Mouse (Mus musculus): ENCODE data around the gene Slc23a3. TPM values are rescaled to one million over a fixed set of nuclear protein-coding genes. Genes with fewer than 3 reads are reported as not detected.
A peak's percentile ranks its signal among the peaks of the same experiment; 100 is the strongest.

The Slc23a3 gene
- total and polyA plus RNA-seq, 3 experiments = not detected

- H3K36me3 ChIP-seq (replicated peaks in 1 of 2; ENCODE audit: control insufficient read depth in 1 of 2, insufficient read depth in 1 of 2, low read length in 1 of 2) = peaks cover 45 to 73% of the 10 kb centered on the region in 2 experiments
- TF ChIP-seq JUND (conservative IDR thresholded peaks at IDR 0.05; ENCODE audit: low read depth, low read length) (no peak), MAZ (IDR thresholded peaks at IDR 0.05; ENCODE audit: low read depth, low read length) (no peak), ZMIZ1 (IDR thresholded peaks at IDR 0.05; ENCODE audit: low read depth, low read length) (no peak), KAT2A (IDR thresholded peaks at IDR 0.05; ENCODE audit: insufficient replicate concordance, low read length) (no peak), MAX (IDR thresholded peaks at IDR 0.05; ENCODE audit: low read length) (no peak), EP300 (IDR thresholded peaks at IDR 0.05; ENCODE audit: low read length) (no peak), TCF12 (IDR thresholded peaks at IDR 0.05; ENCODE audit: low read depth, low read length) (no peak)
- H3K4me1 ChIP-seq (ENCODE audit: control insufficient read depth in 1 of 2, insufficient read depth in 2 of 2) = peaks cover 0 to 20% of the 10 kb centered on the region in 2 experiments; a peak in 3 of 4 replicates
- H3K9me3 ChIP-seq (replicated peaks; ENCODE audit: low read length) = peaks cover 3% of the 10 kb centered on the region
- in situ Hi-C loops (cut with MboI; ENCODE audit: low pct_ligation_motif_present, low pct_unique_long_range_greater_than_20kb, low sequenced_read_pairs) = no loop called here
- no peaks in the 10 kb centered on the region for H3K79me2 ChIP-seq (replicated peaks; ENCODE audit: control insufficient read depth, extremely low read depth, insufficient read depth, poor library complexity, severe bottlenecking)
- dilution Hi-C loops (cut with MboI; ENCODE audit: extremely low pct_ligation_motif_present, extremely low pct_unique_long_range_greater_than_20kb, low sequenced_read_pairs) = no loop called here
- no peak overlapping the region for H3K27ac ChIP-seq (ENCODE audit: insufficient read depth, low read depth)
- no peaks in the 10 kb centered on the region for H3K27me3 ChIP-seq (replicated peaks)
- peak overlapping the region; percentile 24; the same call in 1 of the 2 replicates for H3K4me2 ChIP-seq (ENCODE audit: insufficient read depth, low read depth, poor library complexity, severe bottlenecking)
- DNase-seq (ENCODE audit: extremely low read depth) = no peak
- H3K9ac ChIP-seq (ENCODE audit: insufficient read depth, low read depth) = no peak overlapping the region
- H3K4me3 ChIP-seq (replicated peaks in 1 of 3; ENCODE audit: low read depth in 2 of 3, low read length in 2 of 3, poor library complexity in 1 of 3) = peak overlapping the region in 1 of 3 experiments; percentile 80
These were observed 47.1 kb upstream of the Slc23a3 start for GRCm38 (mm10) chr1:75180741-75181140.

- H3K4me2 ChIP-seq (ENCODE audit: insufficient read depth, low read depth, poor library complexity, severe bottlenecking) = peak within 1 kb of the TSS; percentile 63
- dilution Hi-C loops (cut with MboI; ENCODE audit: extremely low pct_ligation_motif_present, extremely low pct_unique_long_range_greater_than_20kb, low sequenced_read_pairs) (no loop called here), in situ Hi-C loops (cut with MboI; ENCODE audit: low pct_ligation_motif_present, low pct_unique_long_range_greater_than_20kb, low sequenced_read_pairs) (no loop called here)
- peak within 1 kb of the TSS; percentile 59; the same call in 1 of the 2 replicates for H3K9ac ChIP-seq (ENCODE audit: insufficient read depth, low read depth)
- H3K79me2 ChIP-seq (replicated peaks; ENCODE audit: control insufficient read depth, extremely low read depth, insufficient read depth, poor library complexity, severe bottlenecking) = no peaks in the 10 kb centered on the region
- H3K4me1 ChIP-seq (ENCODE audit: control insufficient read depth in 1 of 2, insufficient read depth in 2 of 2) = peaks cover 0 to 20% of the 10 kb centered on the region in 2 experiments; a peak in 3 of 4 replicates
- H3K4me3 ChIP-seq (replicated peaks in 1 of 3; ENCODE audit: low read depth in 2 of 3, low read length in 2 of 3, poor library complexity in 1 of 3) = peak within 1 kb of the TSS; percentile 63 to 80 (median 76)
- H3K36me3 ChIP-seq (replicated peaks in 1 of 2; ENCODE audit: control insufficient read depth in 1 of 2, insufficient read depth in 1 of 2, low read length in 1 of 2) = peaks cover 44 to 73% of the 10 kb centered on the region in 2 experiments
- peaks cover 3% of the 10 kb centered on the region for H3K9me3 ChIP-seq (replicated peaks; ENCODE audit: low read length)
- peak; percentile 94 for DNase-seq (ENCODE audit: extremely low read depth)
- H3K27ac ChIP-seq (ENCODE audit: insufficient read depth, low read depth) = no peak within 1 kb of the TSS
- no peaks in the 10 kb centered on the region for H3K27me3 ChIP-seq (replicated peaks)
- TF ChIP-seq MYC (IDR thresholded peaks at IDR 0.05; ENCODE audit: low read depth, low read length) (no peak), SMC3 (IDR thresholded peaks at IDR 0.05; ENCODE audit: low read depth, low read length) (no peak), CHD1 (IDR thresholded peaks at IDR 0.05; ENCODE audit: low read depth, low read length) (no peak), RCOR1 (conservative IDR thresholded peaks at IDR 0.05; ENCODE audit: low read depth, low read length) (no peak), PAX5 (IDR thresholded peaks at IDR 0.05; ENCODE audit: low read length) (no peak), GABPA (IDR thresholded peaks at IDR 0.05; ENCODE audit: insufficient replicate concordance, low read depth, low read length) (no peak), IRF4 (IDR thresholded peaks at IDR 0.05; ENCODE audit: low read depth, low read length) (no peak), MXI1 (IDR thresholded peaks at IDR 0.05; ENCODE audit: low read depth, low read length) (peak; percentile 82; the same call in 1 of the 2 replicates), RAD21 (IDR thresholded peaks at IDR 0.05; ENCODE audit: low read depth, low read length) (no peak), ELF1 (IDR thresholded peaks at IDR 0.05; ENCODE audit: low read depth, low read length) (peak; percentile 58; the same call in 1 of the 2 replicates), HCFC1 (IDR thresholded peaks at IDR 0.05; ENCODE audit: low read depth, low read length) (peak; percentile 58), SIN3A (IDR thresholded peaks at IDR 0.05; ENCODE audit: low read length) (no peak), NELFE (IDR thresholded peaks at IDR 0.05; ENCODE audit: low read depth, low read length) (peak; percentile 51; the same call in 1 of the 2 replicates), MAFK (IDR thresholded peaks at IDR 0.05; ENCODE audit: insufficient replicate concordance, low read length) (no peak), USF2 (conservative IDR thresholded peaks at IDR 0.05; ENCODE audit: low read depth, low read length) (peak; percentile 84), MEF2A (IDR thresholded peaks at IDR 0.05; ENCODE audit: borderline replicate concordance, low read depth, low read length) (no peak), TBP (conservative IDR thresholded peaks at IDR 0.05; ENCODE audit: low read depth, low read length) (no peak), UBTF (IDR thresholded peaks at IDR 0.05; ENCODE audit: low read depth, low read length) (no peak), NRF1 (IDR thresholded peaks at IDR 0.05; ENCODE audit: low read depth, low read length) (peak; percentile 70), E2F4 (IDR thresholded peaks at IDR 0.05; ENCODE audit: insufficient replicate concordance, low read depth, low read length) (peak; percentile 93; the same call in 1 of the 2 replicates), MAZ (IDR thresholded peaks at IDR 0.05; ENCODE audit: low read depth, low read length) (no peak), ZC3H11A (IDR thresholded peaks at IDR 0.05; ENCODE audit: low read depth, low read length) (no peak), CHD2 (IDR thresholded peaks at IDR 0.05; ENCODE audit: low read length) (no peak), POLR2AphosphoS2 (IDR thresholded peaks at IDR 0.05; ENCODE audit: low read depth, low read length) (no peak), MAX (IDR thresholded peaks at IDR 0.05; ENCODE audit: low read length) (peak; percentile 82), KAT2A (IDR thresholded peaks at IDR 0.05; ENCODE audit: insufficient replicate concordance, low read length) (no peak), TCF12 (IDR thresholded peaks at IDR 0.05; ENCODE audit: low read depth, low read length) (0 out of 2 replicates have a peak, but pooled peaks have one; percentile 43), POLR2A (IDR thresholded peaks at IDR 0.05; ENCODE audit: low read depth, low read length) (peak; percentile 77), BHLHE40 (IDR thresholded peaks at IDR 0.05; ENCODE audit: low read depth, low read length) (no peak)
These were observed 46.5 kb upstream of the Slc23a3 start, which contains the start of gene Abcb6 for GRCm38 (mm10) chr1:75180105-75180590. Abcb6 (minus strand) TSS chr1:75180392.
